Mouse (Mus musculus): ENCODE results near the gene Spry2. TPM values are rescaled to one million over a fixed set of nuclear protein-coding genes. Genes with fewer than 3 reads are reported as not detected.
A peak's percentile ranks its signal among the peaks of the same experiment; 100 is the strongest.

The Spry2 gene
- polyA plus RNA-seq (2015; fragmentation: Nextera tagmentation; extraction: Ambion mirVana), result 36.1 and 41.1 TPM in 2 replicates

DNA sequence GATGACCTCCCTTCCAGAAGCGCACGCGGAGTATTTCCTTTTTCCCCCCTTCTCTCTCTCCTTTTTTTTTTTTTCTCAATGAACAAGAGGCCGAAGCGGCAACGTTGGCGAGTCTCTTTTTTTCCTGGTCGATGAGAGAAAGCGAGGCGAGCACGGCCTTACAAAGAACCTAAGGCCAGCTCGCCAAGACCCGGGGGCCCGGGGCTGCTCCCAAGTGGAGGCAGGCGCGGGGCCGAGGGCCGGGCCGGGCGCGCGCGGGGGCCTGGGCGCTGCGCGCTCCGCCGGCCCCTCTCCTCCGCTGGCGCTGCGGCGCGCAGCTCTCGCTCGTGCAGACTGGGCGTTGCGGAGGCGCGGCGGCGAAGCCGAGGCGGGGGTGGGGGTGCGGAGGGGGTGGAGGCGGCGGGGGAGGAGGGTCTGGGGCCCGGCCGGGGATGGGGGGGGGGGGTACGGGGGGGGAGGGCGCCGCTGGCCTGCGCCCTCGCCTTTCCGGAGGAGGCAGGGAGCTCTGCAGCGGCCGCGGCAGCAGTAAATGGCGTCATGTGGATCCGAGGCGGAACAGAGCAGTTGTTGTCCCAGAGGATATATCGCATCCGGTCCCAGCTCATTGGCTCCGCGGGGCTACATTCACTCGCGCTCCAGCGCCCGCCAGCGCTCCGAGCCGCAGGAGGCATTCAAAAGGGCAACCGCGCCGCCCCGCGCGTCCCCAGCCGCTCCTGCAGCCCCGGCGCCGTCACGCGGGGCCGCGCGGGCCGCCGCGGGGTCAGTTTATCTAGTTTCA, at the start of gene Spry2:
TSS of gene Spry2 (minus strand) at position 29 of the 778 bp plus-strand sequence.
- H3K27me3 ChIP-seq (replicated peaks; ENCODE audit: control insufficient read depth, insufficient read depth, low read length), result no peaks in the 10 kb centered on the region
- ATAC-seq, result peak; percentile 92
- TF ChIP-seq CTCF (IDR thresholded peaks at IDR 0.05; ENCODE audit: low read depth), result 0 out of 2 replicates have a peak, but pooled peaks have one; percentile 20
- H3K27ac ChIP-seq (ENCODE audit: low read depth, low read length), result peak within 1 kb of the TSS; percentile 99
- peak within 1 kb of the TSS; percentile 87 for H3K9ac ChIP-seq (ENCODE audit: low read depth, low read length)
- H3K36me3 ChIP-seq (ENCODE audit: control insufficient read depth, insufficient read depth), result peaks cover 10% of the 10 kb centered on the region; the same call in 1 of the 2 replicates
- under 1% methylated on average over 46 of the region's 89 CpGs for WGBS
- H3K4me3 ChIP-seq (ENCODE audit: low read depth, low read length), result peak within 1 kb of the TSS; percentile 92
- peak within 1 kb of the TSS; percentile 92 for H3K4me2 ChIP-seq (replicated peaks; ENCODE audit: low read depth)
- H3K4me1 ChIP-seq (replicated peaks; ENCODE audit: control insufficient read depth, insufficient read depth, low read length), result no peaks in the 10 kb centered on the region
- H3K9me3 ChIP-seq (ENCODE audit: control insufficient read depth), result no peaks in the 10 kb centered on the region

DNA sequence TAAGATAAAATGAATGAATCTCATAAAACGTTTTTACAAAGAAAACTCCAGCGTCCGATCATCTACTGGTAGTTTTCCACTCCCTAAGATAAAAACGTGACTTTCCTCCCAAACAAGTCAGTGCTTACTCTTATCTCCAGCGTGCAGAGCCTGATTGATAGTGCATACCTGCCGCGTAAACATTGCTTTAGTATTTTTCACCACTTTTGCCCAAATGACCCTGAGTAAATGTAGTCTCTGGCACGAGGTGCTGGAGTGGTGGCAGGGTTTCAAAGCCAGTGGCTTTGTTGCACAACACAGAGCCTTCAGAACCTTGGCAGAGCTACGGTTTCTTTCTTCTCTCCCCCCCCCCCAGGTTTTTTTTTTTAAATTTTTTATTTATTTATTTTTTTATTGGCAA, 44.7 kb upstream of the Spry2 start:
- Histone ChIP-seq H3K4me2 (replicated peaks; ENCODE audit: low read depth) (no peak overlapping the region), H3K4me3 (ENCODE audit: low read depth, low read length) (no peak overlapping the region), H3K9me3 (ENCODE audit: control insufficient read depth) (no peaks in the 10 kb centered on the region), H3K9ac (ENCODE audit: low read depth, low read length) (no peak overlapping the region), H3K27me3 (replicated peaks; ENCODE audit: control insufficient read depth, insufficient read depth, low read length) (no peaks in the 10 kb centered on the region), H3K36me3 (ENCODE audit: control insufficient read depth, insufficient read depth) (no peaks in the 10 kb centered on the region), H3K4me1 (replicated peaks; ENCODE audit: control insufficient read depth, insufficient read depth, low read length) (no peaks in the 10 kb centered on the region), H3K27ac (ENCODE audit: low read depth, low read length) (no peak overlapping the region)
- no peak for ATAC-seq
- no peak for TF ChIP-seq CTCF (IDR thresholded peaks at IDR 0.05; ENCODE audit: low read depth)
- 26% methylated on average over 9 of the region's 9 CpGs for WGBS

DNA sequence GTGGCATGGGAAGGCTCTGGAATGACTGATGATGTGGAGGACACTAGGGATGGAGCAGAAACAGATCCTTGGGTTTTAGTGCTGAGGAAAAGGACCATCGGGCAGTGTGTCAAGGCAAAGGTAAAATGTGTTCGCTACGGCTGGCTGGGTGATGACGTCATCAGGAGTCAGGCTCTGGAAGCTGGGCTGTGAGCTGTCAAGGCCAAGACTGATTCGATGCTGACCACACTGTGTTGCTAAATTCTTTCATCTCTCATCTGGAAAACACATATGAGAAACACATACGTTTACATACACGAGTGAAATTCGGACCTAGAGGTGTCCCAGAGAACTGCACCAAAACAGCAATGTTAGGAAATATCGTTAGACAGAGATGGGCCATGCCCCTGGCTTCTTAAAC, 30.1 kb upstream of the Spry2 start:
- Histone ChIP-seq H3K27me3 (replicated peaks; ENCODE audit: control insufficient read depth, insufficient read depth, low read length) (no peaks in the 10 kb centered on the region), H3K4me2 (replicated peaks; ENCODE audit: low read depth) (no peak overlapping the region), H3K4me1 (replicated peaks; ENCODE audit: control insufficient read depth, insufficient read depth, low read length) (no peaks in the 10 kb centered on the region; the same call in 1 of the 2 replicates), H3K9ac (ENCODE audit: low read depth, low read length) (no peak overlapping the region), H3K36me3 (ENCODE audit: control insufficient read depth, insufficient read depth) (no peaks in the 10 kb centered on the region), H3K9me3 (ENCODE audit: control insufficient read depth) (no peaks in the 10 kb centered on the region), H3K4me3 (ENCODE audit: low read depth, low read length) (no peak overlapping the region), H3K27ac (ENCODE audit: low read depth, low read length) (no peak overlapping the region)
- no peak for ATAC-seq
- 73% methylated on average over 9 of the region's 9 CpGs for WGBS
- TF ChIP-seq CTCF (IDR thresholded peaks at IDR 0.05; ENCODE audit: low read depth), result no peak

DNA sequence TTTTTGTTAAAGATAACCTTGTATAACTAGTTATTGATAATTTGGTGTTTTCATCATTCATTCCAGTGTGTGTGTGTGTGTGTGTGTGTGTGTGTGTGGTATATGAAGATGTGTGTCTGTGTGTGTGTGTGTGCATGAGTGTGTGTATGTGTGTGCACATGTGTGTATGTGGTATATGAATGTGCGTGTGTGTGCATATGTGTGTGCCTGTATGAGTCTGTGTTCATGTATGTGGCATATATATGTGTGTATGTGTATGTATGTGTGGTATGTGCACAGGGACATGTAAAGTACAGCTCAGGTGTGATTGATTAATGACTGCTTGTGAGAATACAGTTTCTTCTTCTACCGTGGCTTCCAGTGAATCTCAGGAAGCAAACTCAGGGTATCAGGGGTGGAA, 28.7 kb upstream of the Spry2 start:
- TF ChIP-seq CTCF (IDR thresholded peaks at IDR 0.05; ENCODE audit: low read depth), result no peak
- 84% methylated on average over 2 of the region's 2 CpGs for WGBS
- no peaks in the 10 kb centered on the region; the same call in 1 of the 2 replicates for H3K4me1 ChIP-seq (replicated peaks; ENCODE audit: control insufficient read depth, insufficient read depth, low read length)
- H3K4me3 ChIP-seq (ENCODE audit: low read depth, low read length), result no peak overlapping the region
- ATAC-seq, result no peak
- H3K36me3 ChIP-seq (ENCODE audit: control insufficient read depth, insufficient read depth), result no peaks in the 10 kb centered on the region
- no peaks in the 10 kb centered on the region for H3K27me3 ChIP-seq (replicated peaks; ENCODE audit: control insufficient read depth, insufficient read depth, low read length)
- no peak overlapping the region for H3K9ac ChIP-seq (ENCODE audit: low read depth, low read length)
- H3K27ac ChIP-seq (ENCODE audit: low read depth, low read length), result no peak overlapping the region
- H3K4me2 ChIP-seq (replicated peaks; ENCODE audit: low read depth), result no peak overlapping the region
- H3K9me3 ChIP-seq (ENCODE audit: control insufficient read depth), result no peaks in the 10 kb centered on the region

DNA sequence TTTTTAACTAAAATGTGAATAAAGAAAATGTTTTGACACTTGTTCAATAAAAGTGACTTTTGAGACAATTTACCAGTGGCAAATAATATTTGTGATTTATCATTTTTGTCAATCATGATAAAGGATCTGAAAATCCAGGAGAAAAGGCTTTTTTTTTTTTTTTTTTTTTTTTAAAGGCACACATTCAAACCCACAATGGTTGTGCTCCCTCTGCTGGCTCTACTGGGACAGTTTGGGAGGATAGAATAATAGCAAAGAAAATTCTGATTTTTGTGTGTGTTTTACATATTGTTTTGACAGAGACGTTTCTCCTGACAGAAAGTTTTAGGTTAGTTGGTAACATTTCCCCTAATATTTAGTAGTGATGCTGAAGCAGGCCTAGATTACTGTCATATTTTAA, 28.1 kb upstream of the Spry2 start:
- Histone ChIP-seq H3K9me3 (ENCODE audit: control insufficient read depth) (no peaks in the 10 kb centered on the region), H3K4me2 (replicated peaks; ENCODE audit: low read depth) (no peak overlapping the region), H3K27me3 (replicated peaks; ENCODE audit: control insufficient read depth, insufficient read depth, low read length) (no peaks in the 10 kb centered on the region), H3K4me3 (ENCODE audit: low read depth, low read length) (no peak overlapping the region), H3K9ac (ENCODE audit: low read depth, low read length) (no peak overlapping the region), H3K4me1 (replicated peaks; ENCODE audit: control insufficient read depth, insufficient read depth, low read length) (no peaks in the 10 kb centered on the region; the same call in 1 of the 2 replicates), H3K27ac (ENCODE audit: low read depth, low read length) (no peak overlapping the region), H3K36me3 (ENCODE audit: control insufficient read depth, insufficient read depth) (no peaks in the 10 kb centered on the region)
- WGBS, result 36% methylated on average over 1 of the region's 1 CpGs
- ATAC-seq, result no peak
- peak; percentile 66 for TF ChIP-seq CTCF (IDR thresholded peaks at IDR 0.05; ENCODE audit: low read depth)

DNA sequence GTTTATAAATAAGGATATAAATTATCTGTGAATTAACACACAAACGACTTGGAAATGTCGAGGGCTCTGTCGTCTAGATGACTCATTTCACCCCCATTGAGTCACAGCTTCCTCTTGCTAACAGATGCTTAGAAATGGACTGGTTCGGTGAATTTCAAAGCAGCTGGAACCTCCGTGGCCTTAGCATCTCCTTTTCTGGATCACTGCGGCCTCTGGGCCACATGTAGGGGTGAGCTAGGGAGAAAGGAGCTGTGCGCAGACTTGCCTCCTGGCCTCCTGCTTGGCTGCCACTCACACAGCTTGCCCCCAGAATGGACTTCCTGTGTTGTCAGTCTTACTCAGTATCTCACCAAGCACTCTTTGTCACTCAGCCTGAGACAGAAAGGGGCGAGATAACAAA, 26.3 kb upstream of the Spry2 start:
- Histone ChIP-seq H3K4me1 (replicated peaks; ENCODE audit: control insufficient read depth, insufficient read depth, low read length) (no peaks in the 10 kb centered on the region; the same call in 1 of the 2 replicates), H3K4me2 (replicated peaks; ENCODE audit: low read depth) (no peak overlapping the region; the same call in 1 of the 2 replicates), H3K4me3 (ENCODE audit: low read depth, low read length) (no peak overlapping the region), H3K9ac (ENCODE audit: low read depth, low read length) (no peak overlapping the region), H3K27ac (ENCODE audit: low read depth, low read length) (no peak overlapping the region), H3K36me3 (ENCODE audit: control insufficient read depth, insufficient read depth) (no peaks in the 10 kb centered on the region), H3K27me3 (replicated peaks; ENCODE audit: control insufficient read depth, insufficient read depth, low read length) (no peaks in the 10 kb centered on the region), H3K9me3 (ENCODE audit: control insufficient read depth) (no peaks in the 10 kb centered on the region)
- TF ChIP-seq CTCF (IDR thresholded peaks at IDR 0.05; ENCODE audit: low read depth), result no peak
- 19% methylated on average over 8 of the region's 8 CpGs for WGBS
- ATAC-seq, result no peak

Measured in intestine, postnatal 0 days (tissue).